Mouse (Mus musculus): ENCODE results near the gene Tram2. TPM values are rescaled to one million over a fixed set of nuclear protein-coding genes. Genes with fewer than 3 reads are reported as not detected.

The Tram2 gene
- total RNA-seq, 2 experiments from 2014 or later = 2.7 to 3.9 TPM

GRCm38 (mm10) chr1:21029000-21029399 is 50.0 kb downstream of the Tram2 start:
- intact Hi-C loops (cut with DNase I) = no loop called here
- no peak for DNase-seq

DNA sequence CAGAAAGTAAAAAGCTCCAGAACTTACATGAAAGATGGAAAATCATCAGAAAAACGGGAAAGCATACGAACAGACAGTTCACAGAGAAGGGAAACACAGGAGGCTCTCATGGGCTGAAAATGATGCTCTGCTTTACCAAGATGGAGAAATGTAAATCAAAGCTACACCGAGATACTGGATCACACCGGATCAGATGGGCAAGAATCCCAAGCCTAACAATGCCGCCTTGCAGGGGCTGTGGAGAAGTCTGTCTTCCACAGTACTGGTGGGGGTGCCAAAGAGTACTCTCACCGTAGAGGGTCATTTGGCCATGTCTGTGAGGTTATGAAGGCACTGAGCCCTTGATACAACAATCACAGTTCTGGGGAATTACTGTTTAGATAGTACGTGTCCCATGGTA is 52.5 kb downstream of the Tram2 start:
- DNase-seq = no peak
- intact Hi-C loops (cut with DNase I) = no loop called here

DNA sequence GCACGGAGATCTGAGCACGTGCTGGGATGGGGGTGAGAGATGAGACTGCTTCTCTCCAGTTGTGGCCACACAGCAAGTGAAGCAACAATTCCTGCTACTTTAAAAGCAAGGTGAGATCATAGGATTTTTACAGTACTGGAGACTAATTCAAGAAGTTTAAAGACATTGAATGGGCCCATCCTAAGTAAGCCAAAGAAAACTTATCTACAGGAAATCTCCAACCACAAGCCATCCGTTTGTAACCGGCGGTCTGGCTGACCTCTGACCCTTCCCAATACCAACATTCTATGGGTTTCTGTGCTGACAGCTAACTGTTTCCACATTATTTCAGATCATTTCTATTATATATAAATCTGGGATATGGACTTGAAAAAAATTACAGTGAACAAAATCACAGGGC is 53.8 kb downstream of the Tram2 start:
- intact Hi-C loops (cut with DNase I) = no loop called here
- DNase-seq = no peak

GRCm38 (mm10) chr1:21023101-21023500 is 55.9 kb downstream of the Tram2 start:
- DNase-seq = no peak

GRCm38 (mm10) chr1:21014463-21014862 is 64.6 kb downstream of the Tram2 start:
- intact Hi-C loops (cut with DNase I) = loop anchor here (5.0 kb wide), 1 partner anchor 63 kb away; the partner anchor contains the start of gene Tram2
- peak; percentile 66 to 74 for DNase-seq

More at GRCm38 (mm10) chr1:21023101-21023500, 55.9 kb downstream of the Tram2 start:
- intact Hi-C loops (cut with DNase I) = no loop called here

GRCm38 (mm10) chr1:21010282-21010800 is 68.7 kb downstream of the Tram2 start:
- no peak for DNase-seq
- intact Hi-C loops (cut with DNase I) = loop anchor here (5.0 kb wide), 1 partner anchor 67 kb away; the partner anchor contains the start of gene Tram2

DNA sequence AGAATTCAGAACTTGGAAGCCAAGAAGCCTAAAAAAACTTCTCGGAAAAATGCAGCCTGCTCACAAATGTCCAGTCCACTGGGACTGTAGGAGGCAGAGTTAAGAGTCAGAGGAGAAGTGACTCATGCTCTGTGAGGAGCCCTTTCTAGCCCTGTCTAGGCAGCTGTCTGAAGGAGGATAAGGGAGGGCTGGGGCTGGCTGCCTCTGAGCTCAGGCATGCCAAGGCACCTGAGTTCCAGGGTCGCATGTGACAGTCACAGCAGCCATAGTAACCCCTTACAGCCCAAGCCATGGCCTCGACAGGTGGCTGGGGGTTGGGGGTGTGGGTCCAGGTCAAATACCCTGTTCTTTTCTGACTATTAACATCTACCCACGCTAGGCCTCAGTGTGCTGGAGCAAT is 70.1 kb downstream of the Tram2 start:
- intact Hi-C loops (cut with DNase I) = no loop called here
- peak; percentile 46 to 55 for DNase-seq

- intact Hi-C loops (cut with DNase I) = no loop called here
- no peak for DNase-seq
Measured at GRCm38 (mm10) chr1:21007941-21008701, 70.9 kb downstream of the Tram2 start.

DNA sequence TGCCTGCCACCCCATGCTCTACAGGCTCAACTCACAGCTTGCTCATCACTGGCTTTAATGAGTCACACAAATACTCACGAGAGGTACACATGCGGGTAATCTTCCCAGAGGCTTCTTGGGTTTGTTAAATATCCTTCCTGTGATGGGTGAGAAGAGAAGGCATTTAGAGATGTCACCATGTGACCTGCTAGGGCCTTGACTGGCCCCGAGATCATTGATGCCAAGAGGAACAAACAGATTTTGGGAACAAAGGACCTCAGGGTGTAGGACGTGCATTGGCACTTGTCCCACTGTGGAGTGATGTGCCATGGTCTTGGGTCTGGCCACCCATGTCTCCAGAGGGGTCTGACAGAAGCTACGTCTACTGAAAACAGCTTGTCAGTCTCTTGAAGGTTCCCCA is 72.3 kb downstream of the Tram2 start:
- no peak for DNase-seq
- intact Hi-C loops (cut with DNase I) = no loop called here

- no peak for DNase-seq
- intact Hi-C loops (cut with DNase I) = loop anchor here (5.0 kb wide), 3 partner anchors 67 to 158 kb away; no protein-coding TSS in a partner anchor
Measured at GRCm38 (mm10) chr1:21004596-21004995, 74.4 kb downstream of the Tram2 start.

DNA sequence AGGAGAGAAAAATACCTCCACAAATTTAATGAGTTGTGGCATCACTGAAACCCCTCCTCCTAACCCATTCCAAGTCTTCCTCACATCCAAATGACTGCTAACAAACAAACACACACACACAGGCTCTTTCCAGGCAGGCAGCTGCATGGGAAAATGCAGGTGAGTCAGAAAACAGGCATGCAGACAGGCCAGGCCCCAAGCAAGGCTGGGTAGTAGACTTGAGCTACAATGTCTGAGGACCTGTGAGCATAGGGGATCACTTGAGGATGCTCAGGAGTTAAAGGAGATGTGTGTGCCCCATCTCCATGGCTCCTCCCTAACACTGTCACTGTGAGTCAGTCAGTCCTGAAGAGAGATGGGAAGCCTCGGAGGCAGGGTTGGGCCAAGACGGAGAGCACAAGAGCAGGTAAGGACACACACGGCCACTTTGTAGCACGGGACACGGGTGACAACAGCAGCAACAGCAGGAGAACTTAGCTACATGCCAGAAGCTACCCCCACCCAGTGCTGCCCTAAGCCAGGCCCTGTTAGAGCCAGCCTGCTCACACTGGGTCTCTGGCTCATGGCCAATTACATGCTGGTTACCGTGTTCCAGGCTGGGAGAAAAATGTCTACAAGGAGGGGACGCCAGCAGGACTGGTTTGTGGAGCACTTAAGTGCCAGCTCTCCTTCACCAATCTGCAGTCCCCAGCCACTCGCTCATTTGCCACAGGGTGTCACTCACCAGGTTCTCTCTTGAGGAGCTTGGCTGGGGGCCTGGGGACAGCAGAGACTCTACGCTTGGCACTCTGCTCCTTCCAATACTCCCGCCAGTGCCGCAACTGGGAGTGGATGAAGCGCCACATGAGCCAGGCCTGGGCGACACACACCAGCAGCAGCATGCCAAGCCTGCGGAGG is 76.5 kb downstream of the Tram2 start:
- peak; percentile 48 to 60 for DNase-seq
- intact Hi-C loops (cut with DNase I) = loop anchor here (5.0 kb wide), 3 partner anchors 65 to 160 kb away; no protein-coding TSS in a partner anchor

DNA sequence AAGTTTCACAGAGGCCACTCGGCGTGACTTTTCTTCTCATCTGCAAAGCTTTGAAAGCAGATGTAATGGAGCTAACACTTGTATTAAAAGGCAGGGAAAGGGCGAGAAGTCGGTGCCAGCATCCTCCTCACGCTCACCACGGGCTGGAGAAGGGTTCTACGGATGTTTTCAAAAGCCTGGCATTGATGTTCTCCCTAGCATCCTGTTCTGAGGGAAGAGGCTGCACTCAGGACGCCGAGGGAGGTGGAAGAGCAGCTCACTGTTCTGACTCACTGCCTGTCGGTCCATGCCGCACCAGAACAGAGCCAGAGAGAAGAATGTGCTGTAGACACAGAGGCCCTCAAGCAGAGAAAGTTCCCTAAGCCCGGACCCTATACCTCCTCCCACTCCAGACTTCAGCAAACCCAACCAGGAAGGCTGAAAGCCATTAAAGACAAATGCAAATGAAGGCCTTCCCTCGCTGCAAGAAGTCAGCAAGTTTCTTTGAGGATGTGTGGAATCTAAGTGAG is 81.1 kb downstream of the Tram2 start:
- intact Hi-C loops (cut with DNase I) = no loop called here
- no peak for DNase-seq

DNA sequence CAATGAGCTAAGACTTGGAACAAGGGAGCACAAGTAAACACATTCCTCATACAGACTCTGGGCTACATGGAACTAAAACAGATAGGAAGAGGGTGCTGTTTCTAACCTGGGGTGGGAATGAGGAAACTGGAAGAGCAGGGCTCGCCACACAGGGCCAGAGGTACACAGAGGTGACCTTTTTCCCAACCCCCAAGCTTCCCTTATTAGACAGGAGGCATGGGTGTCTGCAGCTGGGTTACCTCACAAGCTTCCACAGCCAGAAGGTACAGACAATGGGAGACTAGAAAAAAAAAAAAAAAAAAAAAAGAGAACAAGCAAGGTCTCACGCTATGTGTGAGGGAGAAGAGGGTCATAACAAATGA is 81.7 kb downstream of the Tram2 start:
- intact Hi-C loops (cut with DNase I) = no loop called here
- no peak for DNase-seq

DNA sequence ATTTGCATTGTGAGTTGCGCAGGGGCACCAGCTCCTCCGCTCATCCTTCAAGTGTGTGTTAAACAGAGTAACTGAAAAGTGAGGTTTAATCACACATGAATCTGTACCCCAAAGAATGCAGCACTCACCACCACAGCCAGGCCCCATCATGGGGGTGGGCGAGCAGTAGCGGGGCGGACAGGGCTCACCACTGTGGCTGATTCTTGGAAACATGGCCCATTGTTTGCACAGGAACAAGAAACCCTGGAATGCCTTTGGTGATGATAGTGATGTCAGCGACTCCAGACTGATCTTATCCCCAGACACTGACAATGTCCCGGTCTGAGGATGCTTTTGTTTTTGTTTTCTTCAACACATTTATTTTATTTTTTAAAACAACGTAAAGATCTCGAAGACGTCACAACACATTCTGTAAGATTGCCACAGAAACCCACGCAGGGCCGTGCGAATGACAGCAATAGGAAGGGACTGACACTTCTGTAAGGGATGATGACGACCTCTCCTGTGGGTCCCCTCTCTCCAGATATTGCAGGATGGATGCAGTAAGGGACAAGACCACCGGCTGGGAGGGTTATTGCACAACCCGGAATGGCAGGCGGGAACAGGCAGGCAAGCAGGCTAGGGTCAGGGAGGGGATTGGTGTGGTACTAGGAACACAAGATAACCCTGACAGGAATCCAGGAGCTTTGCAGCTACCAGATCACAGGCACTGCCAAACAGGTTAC is 82.3 kb downstream of the Tram2 start:
- intact Hi-C loops (cut with DNase I) = no loop called here
- no peak for DNase-seq

- no peak for DNase-seq
- intact Hi-C loops (cut with DNase I) = no loop called here
Measured at GRCm38 (mm10) chr1:20995331-20995986, 83.6 kb downstream of the Tram2 start.

- intact Hi-C loops (cut with DNase I) = no loop called here
- DNase-seq = no peak
Measured at GRCm38 (mm10) chr1:20994338-20994737, 84.7 kb downstream of the Tram2 start.

GRCm38 (mm10) chr1:20993690-20994089 is 85.3 kb downstream of the Tram2 start:
- intact Hi-C loops (cut with DNase I) = no loop called here
- DNase-seq = no peak

- DNase-seq = no peak
- intact Hi-C loops (cut with DNase I) = no loop called here
Measured at GRCm38 (mm10) chr1:20989461-20990083, 89.5 kb downstream of the Tram2 start.

GRCm38 (mm10) chr1:20986378-20987056 is 92.5 kb downstream of the Tram2 start:
- no peak for DNase-seq
- intact Hi-C loops (cut with DNase I) = no loop called here
